Mouse (Mus musculus) megakaryocyte, adult 5-6 weeks (primary cell): ENCODE measurements around the gene Snx11. TPM values are rescaled to one million over a fixed set of nuclear protein-coding genes. Genes with fewer than 3 reads are reported as not detected.

Experiments used
- ATAC-seq: 2 replicates; pipeline ENCODE4 v1.8.0; 2016; ENCODE audit warnings: mild to moderate bottlenecking, inconsistent platforms; ENCODE audit not compliant: poor library complexity, severe bottlenecking
- total RNA-seq, 2 experiments: library from RNA; stranded (forward) in 1 of 2; stranded (reverse) in 1 of 2; fragments of 153-499, 151-499 nt in 1 of 2; fragments of 221-1000, 200-1000 nt in 1 of 2; gene quantifications; 2 replicates each; pipeline versions ENCODE4 v1.2.3 to v1.2.4; 2015 to 2017

The Snx11 gene
- total RNA-seq, 2 experiments from 2014 or later, result 10.3 to 25.5 TPM

- ATAC-seq, result no peak
These were observed 12.6 kb downstream of the Snx11 start for GRCm38 (mm10) chr11:96764511-96765350.

GRCm38 (mm10) chr11:96762742-96763470, 14.5 kb downstream of the Snx11 start:
- no peak for ATAC-seq

GRCm38 (mm10) chr11:96761984-96762383, 15.4 kb downstream of the Snx11 start:
- no peak for ATAC-seq

GRCm38 (mm10) chr11:96760042-96760441, 17.3 kb downstream of the Snx11 start:
- peak; percentile 94 for ATAC-seq

GRCm38 (mm10) chr11:96758402-96758801, 19.0 kb downstream of the Snx11 start:
- no peak for ATAC-seq

- no peak for ATAC-seq
These were observed 19.9 kb downstream of the Snx11 start for GRCm38 (mm10) chr11:96757421-96757820.

GRCm38 (mm10) chr11:96755298-96755697, 22.1 kb downstream of the Snx11 start:
- no peak for ATAC-seq

GRCm38 (mm10) chr11:96747555-96747954, 29.8 kb downstream of the Snx11 start:
- no peak for ATAC-seq

- no peak for ATAC-seq
These were observed 30.7 kb downstream of the Snx11 start for GRCm38 (mm10) chr11:96746648-96747047.

- no peak for ATAC-seq
These were observed 33.5 kb downstream of the Snx11 start for GRCm38 (mm10) chr11:96743891-96744290.

- no peak for ATAC-seq
These were observed 34.4 kb downstream of the Snx11 start for GRCm38 (mm10) chr11:96743000-96743399.

GRCm38 (mm10) chr11:96741995-96742394, 35.4 kb downstream of the Snx11 start:
- ATAC-seq, result no peak

- ATAC-seq, result no peak
These were observed 36.6 kb downstream of the Snx11 start for GRCm38 (mm10) chr11:96740796-96741195.

GRCm38 (mm10) chr11:96737673-96738471, 39.5 kb downstream of the Snx11 start:
- no peak for ATAC-seq

- no peak for ATAC-seq
These were observed 41.0 kb downstream of the Snx11 start for GRCm38 (mm10) chr11:96736361-96736760.

GRCm38 (mm10) chr11:96735908-96736307, 41.5 kb downstream of the Snx11 start:
- ATAC-seq, result no peak

- ATAC-seq, result no peak
These were observed 44.7 kb downstream of the Snx11 start for GRCm38 (mm10) chr11:96732657-96733056.

- ATAC-seq, result no peak
These were observed 47.0 kb downstream of the Snx11 start for GRCm38 (mm10) chr11:96730327-96730726.

- no peak for ATAC-seq
These were observed 47.9 kb downstream of the Snx11 start for GRCm38 (mm10) chr11:96729462-96729861.

- no peak for ATAC-seq
These were observed 48.8 kb downstream of the Snx11 start for GRCm38 (mm10) chr11:96728577-96728976.

GRCm38 (mm10) chr11:96725833-96726232, 51.5 kb downstream of the Snx11 start:
- no peak for ATAC-seq
